Mouse (Mus musculus): Measurements from ENCODE around the gene Krtap8-1. TPM values are rescaled to one million over a fixed set of nuclear protein-coding genes. Genes with fewer than 3 reads are reported as not detected.

Krtap8-1 gene
- polyA plus RNA-seq (2012; fragmentation: generic; extraction: Trizol) = not detected

DNA sequence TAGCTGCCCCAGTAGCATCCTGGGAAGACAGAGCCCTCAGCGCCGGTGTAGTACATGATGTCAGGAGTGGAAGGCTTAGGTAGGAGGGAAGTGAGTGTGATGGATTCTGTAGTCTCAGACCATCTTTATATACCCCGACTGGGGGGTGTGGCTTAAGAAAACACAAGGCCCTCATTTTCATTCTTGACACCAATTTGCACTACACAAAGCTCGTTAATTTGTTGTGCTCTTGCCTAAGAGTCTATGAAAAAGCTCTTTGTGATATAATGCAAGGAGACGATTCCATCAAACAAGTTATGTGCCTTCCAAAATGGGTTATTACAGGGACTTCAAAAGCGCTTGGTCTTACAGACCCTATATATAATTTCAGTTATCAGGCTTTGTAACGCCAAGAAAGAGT lies at the start of gene Krtap8-1:
Gene Krtap8-1 (minus strand): TSS at position 101 of the 400 bp plus-strand sequence.

GRCm38 (mm10) chr16:89508223-89508622 lies 20.5 kb upstream of the Krtap8-1 start, which contains the start of gene Krtap7-1:
TSS of gene Krtap7-1 (minus strand) at chr16:89508323.

Other genes with a start within 250 kb of the Krtap8-1 start
- gene Krtap21-1, start 84.1 kb downstream of the Krtap8-1 start, polyA plus RNA-seq (2012; fragmentation: generic; extraction: Trizol) = not detected
- not detected for gene Krtap6-2, start 67.8 kb downstream of the Krtap8-1 start, polyA plus RNA-seq (2012; fragmentation: generic; extraction: Trizol)
- gene Krtap7-1, start 20.4 kb upstream of the Krtap8-1 start, polyA plus RNA-seq (2012; fragmentation: generic; extraction: Trizol) = not detected
- not detected for gene Krtap11-1, start 83.2 kb upstream of the Krtap8-1 start, polyA plus RNA-seq (2012; fragmentation: generic; extraction: Trizol)

Data from C3H10T1/2 (cell line).